Mouse (Mus musculus): ENCODE results near the gene Fpr3.
A peak's percentile ranks its signal among the peaks of the same experiment; 100 is the strongest.
"Not testable (repeated sequence)": the region's sequence is repeated elsewhere in the genome, so short reads cannot be mapped to it uniquely, and the experiment has no call there.

Gene Fpr3

DNA sequence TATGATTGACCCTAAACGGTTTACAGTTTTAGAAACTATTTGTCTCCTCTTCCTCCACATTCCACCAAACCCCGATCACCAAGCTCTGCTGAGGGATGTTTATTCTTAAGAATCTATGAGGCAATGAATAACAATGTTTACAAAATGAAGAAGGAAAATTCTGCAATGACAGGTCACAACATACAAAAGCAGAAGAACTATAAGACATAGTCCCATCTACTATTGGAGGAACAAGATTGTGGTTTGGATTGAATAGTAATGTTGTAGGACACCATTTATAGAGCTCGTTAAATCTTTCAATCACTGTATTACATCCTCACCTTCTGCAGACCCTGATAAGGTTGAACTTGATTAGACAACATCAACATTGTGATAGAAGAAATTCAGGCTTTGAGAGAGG is 5.0 kb upstream of the Fpr3 start:
- DNase-seq (ENCODE audit: low spot score) = no peak

DNA sequence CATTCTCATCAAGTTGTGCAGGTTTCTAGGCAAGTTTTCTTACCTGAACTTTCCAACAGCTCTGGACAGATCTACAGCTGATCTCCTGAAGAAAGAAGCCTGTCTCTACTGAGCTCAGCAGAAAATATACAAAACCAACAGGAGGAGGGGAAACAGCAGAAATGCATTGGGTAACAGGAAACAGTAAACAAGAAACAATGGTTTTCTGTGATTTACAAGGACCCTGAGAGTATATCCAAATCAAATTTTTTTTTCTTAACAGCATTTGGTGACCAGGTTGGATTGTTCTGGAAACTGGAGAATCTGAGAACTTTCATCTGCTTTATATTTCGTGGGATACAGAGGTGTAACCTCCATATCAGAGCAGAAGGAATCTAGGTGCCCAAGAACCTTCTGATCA is 3.8 kb upstream of the Fpr3 start, which contains the start of gene Fpr1:
Fpr1 (minus strand) TSS at position 101 of the 400 bp plus-strand sequence.
- DNase-seq (ENCODE audit: low spot score) = no peak

DNA sequence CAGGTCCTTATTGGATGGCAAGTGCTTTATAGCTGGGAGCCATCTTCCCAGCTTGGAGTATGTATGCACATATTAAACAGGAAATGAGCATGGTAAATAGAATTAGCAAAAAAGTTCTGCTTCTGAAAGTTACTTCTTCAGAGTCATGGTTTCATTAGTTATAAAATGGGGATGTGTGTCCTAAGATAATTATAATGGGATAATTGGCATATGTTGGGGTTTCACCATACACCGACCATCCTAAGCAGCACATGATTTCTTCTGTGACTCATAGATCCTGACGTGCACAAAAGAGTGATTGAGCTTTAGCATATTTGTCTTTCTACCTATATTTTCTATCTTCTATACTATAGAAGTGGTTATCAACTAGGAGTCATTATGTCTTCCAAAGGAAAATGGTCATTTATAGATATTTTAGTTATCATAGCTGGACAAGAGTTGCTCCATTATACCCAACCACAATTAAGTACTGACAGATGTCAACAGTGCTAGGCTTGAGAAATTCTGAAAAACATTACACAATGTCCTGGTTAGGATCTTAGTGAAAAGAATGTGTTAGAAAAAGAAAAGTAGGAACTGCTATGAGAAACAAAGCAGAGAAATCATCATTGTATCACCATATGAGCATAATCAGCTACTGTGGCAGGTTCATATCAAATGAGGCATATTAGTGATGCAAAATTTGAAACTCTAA is 2.2 kb downstream of the Fpr3 start:
- DNase-seq (ENCODE audit: low spot score) = no peak

DNA sequence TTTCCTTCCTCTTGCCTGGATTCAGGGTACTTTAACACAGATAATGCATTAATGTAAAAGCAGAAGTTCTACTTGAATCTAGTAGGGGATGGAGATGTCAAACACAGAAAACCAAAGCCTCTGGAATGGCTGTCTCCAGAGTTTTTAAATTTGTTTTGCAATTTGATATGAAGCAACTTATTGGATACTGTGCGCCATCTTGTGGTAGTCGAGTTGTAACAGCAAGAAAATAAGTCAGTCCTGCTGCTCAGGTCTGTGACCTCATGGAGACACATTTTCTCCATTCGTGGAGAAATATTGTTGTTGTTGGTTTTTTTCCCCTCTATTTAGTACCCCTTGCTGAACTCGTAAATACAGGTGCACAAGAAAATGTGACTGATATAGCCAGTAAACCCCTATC is 8.4 kb downstream of the Fpr3 start:
- DNase-seq (ENCODE audit: low spot score) = peak; percentile 27

DNA sequence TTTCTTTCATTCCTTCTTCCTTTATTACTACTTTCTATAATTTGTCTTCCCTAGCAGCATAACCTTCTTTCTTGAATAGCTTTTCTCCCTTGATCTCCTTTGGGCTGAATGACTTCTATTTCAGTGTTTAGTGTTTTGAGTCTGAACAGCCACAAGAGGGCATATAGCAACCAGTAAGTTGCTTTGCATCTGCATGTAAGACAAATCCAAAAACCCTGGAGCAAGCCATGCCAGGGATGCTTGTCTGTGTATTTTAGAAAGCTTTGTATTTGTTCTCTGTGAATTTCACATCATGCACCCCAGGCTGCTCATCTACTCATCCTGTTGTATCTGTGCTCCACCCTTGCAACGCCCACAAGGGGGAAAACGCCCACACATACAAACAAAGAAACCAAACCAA is 11.6 kb downstream of the Fpr3 start:
- DNase-seq (ENCODE audit: low spot score) = no peak

DNA sequence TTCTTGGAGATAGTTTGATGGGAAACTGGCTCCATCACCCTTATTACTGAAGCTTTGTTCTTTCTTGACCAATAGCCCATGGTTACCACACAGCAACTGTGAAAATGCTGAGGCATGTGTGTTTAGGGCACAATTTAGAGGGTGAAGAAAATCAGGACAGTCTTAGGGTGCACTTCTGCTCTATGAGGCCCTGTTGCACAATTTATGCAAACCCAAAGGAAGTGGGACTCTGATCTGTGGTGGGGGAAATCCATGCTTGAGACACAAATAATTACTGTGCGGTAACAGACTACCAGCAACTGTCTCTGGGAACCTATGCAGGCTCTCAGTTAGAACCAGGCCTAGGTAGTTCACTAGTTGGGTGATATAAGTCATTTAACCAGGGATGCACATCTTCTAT is 13.1 kb downstream of the Fpr3 start:
- DNase-seq (ENCODE audit: low spot score) = no peak

DNA sequence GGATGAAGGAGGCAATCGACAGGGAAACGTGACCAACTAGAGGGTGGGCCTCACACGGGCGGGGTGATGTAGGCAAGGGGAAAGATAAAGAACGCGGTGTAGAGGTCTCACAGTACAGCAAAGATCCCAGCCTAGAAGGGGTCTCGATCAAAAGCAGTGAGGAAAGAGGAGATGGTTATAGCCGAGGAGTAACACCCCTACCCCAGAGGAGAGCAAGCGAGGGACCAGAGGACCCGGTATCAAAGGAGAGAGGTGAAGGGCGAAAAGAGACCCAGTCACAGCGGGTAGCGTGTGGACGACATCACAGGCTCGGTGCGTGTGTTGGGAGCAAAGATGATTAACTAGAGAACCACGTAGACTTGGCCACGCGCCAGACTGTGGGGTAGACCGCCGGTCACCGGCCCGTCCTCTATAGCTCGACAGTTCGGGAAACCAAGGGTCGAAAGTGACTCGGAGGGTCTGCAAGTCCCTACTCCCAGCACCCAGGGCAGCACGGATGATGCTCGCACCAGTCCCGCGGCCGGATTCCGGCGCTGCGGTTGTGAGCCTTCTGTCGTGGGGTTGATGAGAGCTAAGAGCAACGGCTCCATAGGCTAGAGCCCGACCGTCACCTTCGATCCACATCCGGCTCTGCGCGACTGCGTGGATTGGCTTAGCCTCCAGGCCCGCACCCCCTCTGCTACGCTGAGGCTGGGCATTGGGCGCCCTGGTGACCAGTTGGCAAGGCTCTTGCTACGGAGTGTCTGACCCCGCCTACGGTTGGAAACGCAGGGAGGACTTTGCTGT is 22.2 kb downstream of the Fpr3 start:
- no peak for DNase-seq (ENCODE audit: low spot score)

DNA sequence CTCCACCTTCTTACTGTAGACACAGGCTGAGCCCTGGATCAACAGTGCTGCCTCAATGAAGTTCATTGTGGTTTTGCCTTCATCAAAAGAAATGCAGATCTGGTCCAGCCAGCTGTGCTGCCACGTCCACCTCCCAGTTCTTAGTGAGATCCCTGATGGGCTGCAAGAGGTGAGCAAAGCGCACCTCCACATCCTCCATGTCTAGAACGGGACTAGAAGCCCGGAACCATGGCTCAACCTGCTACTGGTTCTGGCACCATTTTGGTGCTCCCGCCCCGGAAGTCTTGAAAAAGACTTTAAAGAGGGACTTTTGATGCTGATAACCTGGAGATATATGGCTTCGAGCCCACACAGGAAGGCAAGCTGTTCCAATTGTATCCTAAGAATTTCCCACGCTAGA is 25.0 kb downstream of the Fpr3 start:
- not testable (repeated sequence) for DNase-seq (ENCODE audit: low spot score)

DNA sequence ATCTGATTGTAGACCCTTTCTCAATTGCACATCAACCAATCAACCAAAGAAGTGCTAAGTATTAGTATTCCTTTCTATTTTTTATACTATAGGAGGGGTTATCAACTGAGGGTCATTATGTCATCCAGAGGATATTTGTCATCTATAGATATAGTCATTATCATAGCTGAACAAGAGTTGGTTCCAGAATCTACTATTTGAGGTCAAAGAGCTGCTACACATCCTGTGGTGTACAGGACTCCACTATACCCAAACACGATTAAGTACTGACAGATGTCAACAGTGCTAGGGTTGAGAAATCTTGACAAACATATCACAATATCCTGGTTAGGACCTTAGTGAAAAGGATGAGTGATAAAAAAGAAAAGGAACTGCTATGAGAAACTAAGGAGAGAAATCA is 29.7 kb downstream of the Fpr3 start:
- no peak for DNase-seq (ENCODE audit: low spot score)

DNA sequence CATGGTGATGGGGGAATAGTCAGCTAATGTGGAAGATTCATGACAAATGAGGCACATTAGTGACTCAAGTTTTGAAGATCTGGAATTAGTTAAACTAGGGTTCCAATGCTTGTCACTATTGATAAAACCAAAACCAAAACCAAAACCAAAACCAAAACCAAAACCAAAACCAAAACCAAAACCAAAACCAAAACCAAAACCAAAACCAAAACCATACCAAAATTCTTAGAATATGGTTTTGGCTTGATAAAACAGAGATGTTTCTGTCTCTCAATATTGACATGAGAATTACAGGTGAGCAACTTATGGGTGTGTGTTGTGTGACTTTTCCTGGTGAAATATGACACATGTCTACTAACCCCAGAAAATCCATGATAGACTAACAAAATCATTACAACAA is 30.1 kb downstream of the Fpr3 start:
- no peak for DNase-seq (ENCODE audit: low spot score)

DNA sequence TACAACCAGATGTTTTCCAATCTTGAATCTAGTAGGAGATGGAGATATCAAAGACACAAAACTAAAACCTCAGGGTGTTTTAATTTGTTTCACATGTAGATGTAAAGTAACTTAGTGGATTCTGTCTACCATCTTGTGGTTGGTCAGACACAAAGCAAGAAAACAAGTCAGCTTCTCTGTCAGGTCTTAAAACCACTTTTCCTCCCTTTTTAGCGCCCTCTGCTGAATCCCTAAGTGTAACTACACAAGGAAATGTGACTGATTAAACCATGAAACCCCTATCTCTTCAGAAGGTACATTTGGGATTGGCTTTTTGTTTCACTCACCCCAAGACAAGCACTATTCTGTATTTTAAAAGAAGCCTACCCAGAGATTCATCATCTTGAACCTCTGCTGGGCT is 85.8 kb downstream of the Fpr3 start:
- DNase-seq (ENCODE audit: low spot score) = no peak

DNA sequence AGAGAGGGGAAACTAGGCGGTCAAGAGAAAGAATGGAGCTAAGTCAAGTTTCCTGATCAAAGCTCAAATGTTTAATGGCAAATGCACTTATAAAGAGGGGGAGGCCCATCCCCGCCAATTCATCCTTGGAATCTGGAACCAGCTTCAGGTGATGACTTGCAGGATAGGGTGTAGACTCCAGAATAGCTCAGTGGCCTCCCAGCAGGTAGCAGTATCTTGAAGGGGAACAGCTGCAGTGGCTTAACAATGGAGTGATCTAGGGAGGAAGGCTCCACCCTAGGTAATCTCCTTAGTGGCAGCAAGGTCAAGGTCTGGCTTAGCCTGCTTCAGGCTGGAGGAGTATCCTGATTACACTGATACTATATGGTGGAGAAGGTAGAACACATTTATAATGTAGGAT is 93.6 kb downstream of the Fpr3 start:
- not testable (repeated sequence) for DNase-seq (ENCODE audit: low spot score)

DNA sequence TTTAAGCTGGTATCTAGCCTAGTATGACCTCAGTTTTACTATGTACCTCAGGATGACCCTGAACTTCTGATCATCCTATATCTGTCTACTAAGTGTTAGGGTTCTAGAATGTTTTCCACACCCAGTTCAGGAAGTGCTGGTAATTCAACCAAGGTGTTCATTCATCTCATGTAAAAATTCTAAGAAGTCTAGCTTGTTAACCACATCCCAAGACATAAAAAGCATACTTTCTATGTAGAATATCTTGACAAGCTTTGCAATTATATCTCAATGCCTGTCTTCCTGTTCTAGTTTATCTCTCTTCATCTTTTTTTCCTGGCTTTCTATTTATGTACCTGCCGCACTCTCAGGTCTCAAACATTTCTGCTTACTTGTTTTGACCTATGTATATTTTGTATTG is 117.1 kb downstream of the Fpr3 start:
- no peak for DNase-seq (ENCODE audit: low spot score)
